ENCODE assay signal across 9 mouse cellular contexts in genomic region chr6:119186658-119187057, GRCm38 (mm10). TPM values are rescaled to one million over a fixed set of nuclear protein-coding genes. Genes with fewer than 3 reads are reported as not detected.
DNase-seq lines count a peak whose midpoint lies in the region; ATAC-seq and TF ChIP-seq lines count a peak whose summit lies in the region.
"Had no signal": no experiment of that assay in that cellular context is flagged by ENCODE, and none has a peak within 500 bp of the region (broad histone marks: within the 10 kb centered on the region; RNA-seq: fewer than 3 reads in every experiment).

No protein-coding gene starts in this region.

- H3K4me1 ChIP-seq in lung, embryonic 14.5 days (ENCODE audit: insufficient read depth): no peaks in the 10 kb centered on the region

- no peak overlapping the region for H3K27ac ChIP-seq in lung, embryonic 14.5 days (ENCODE audit: low read depth)

- ATAC-seq in lung, embryonic 14.5 days (ENCODE audit: insufficient read depth): no peak
- ATAC-seq in erythroid progenitor cell, adult 5-6 weeks (replicated peaks; ENCODE audit: low FRiP score, poor library complexity, severe bottlenecking): no peak
- ATAC-seq: Patski had no signal

- H3K27me3 ChIP-seq in lung, embryonic 14.5 days (ENCODE audit: insufficient read depth, low read length): no peaks in the 10 kb centered on the region
- H3K27me3 ChIP-seq: Patski had no signal

- WGBS in lung, embryonic 14.5 days: 55% methylated on average over 8 of the region's 8 CpGs

- no peak overlapping the region for H3K4me2 ChIP-seq in lung, embryonic 14.5 days

- no peak overlapping the region for H3K4me3 ChIP-seq in lung, embryonic 14.5 days (ENCODE audit: low read depth, low read length)

- no peak overlapping the region for H3K9ac ChIP-seq in lung, embryonic 14.5 days

- TF ChIP-seq CTCF in lung, embryonic 14.5 days (IDR thresholded peaks at IDR 0.05; ENCODE audit: low read depth): peak; percentile 62

- peak; percentile 18 to 24 for DNase-seq in frontal cortex, postnatal 36 days (ENCODE audit: low spot score in 2 of 2)
- DNase-seq in frontal cortex, postnatal 25 days (ENCODE audit: low spot score in 2 of 2): no peak
- DNase-seq in lung, embryonic 14.5 days: peak; percentile 34
- DNase-seq in lung, adult 18-20 months: no peak
- DNase-seq in cerebellum, postnatal 36 days: peak; percentile 40 to 41
- DNase-seq in retina, postnatal 1 day: peak; percentile 27
- DNase-seq in c-Kit-positive CD71-positive TER-119-positive erythroid progenitor cells, embryonic 14.5 days (ENCODE audit: low spot score): no peak

- no peaks in the 10 kb centered on the region for H3K9me3 ChIP-seq in lung, embryonic 14.5 days (ENCODE audit: low read depth, low read length)

- H3K36me3 ChIP-seq in lung, embryonic 14.5 days (ENCODE audit: insufficient read depth): peaks cover 31% of the 10 kb centered on the region; the same call in 1 of the 2 replicates

RNA-seq across cellular contexts. Expression of gene Cacna1c, which starts 9.6 kb away (rescaled TPM):
- polyA plus RNA-seq in lung, embryonic 14.5 days (2014; fragmentation: Nextera tagmentation; extraction: Ambion mirVana): 9.4 and 10.6 TPM in 2 replicates
- total RNA-seq in erythroid progenitor cell, adult 5-6 weeks (2015; ENCODE audit: low replicate concordance): 0.72 and 0.84 TPM in 2 replicates
- total RNA-seq in erythroid progenitor cell, adult 5-6 weeks (2017; ENCODE audit: low replicate concordance): 0.23 TPM in 1 of 2 replicates, not detected in the other

RNA-seq across cellular contexts. Expression of gene Dcp1b, which starts 11.6 kb away (rescaled TPM):
- 7.3 TPM in 2 replicates for polyA plus RNA-seq in lung, embryonic 14.5 days (2014; fragmentation: Nextera tagmentation; extraction: Ambion mirVana)
- 4.2 and 6.5 TPM in 2 replicates for total RNA-seq in erythroid progenitor cell, adult 5-6 weeks (2015; ENCODE audit: low replicate concordance)
- total RNA-seq in erythroid progenitor cell, adult 5-6 weeks (2017; ENCODE audit: low replicate concordance): 2.6 and 4.0 TPM in 2 replicates

RNA-seq across cellular contexts. Expression of gene Cacna2d4, which starts 49.7 kb away (rescaled TPM):
- polyA plus RNA-seq in lung, embryonic 14.5 days (2014; fragmentation: Nextera tagmentation; extraction: Ambion mirVana): 0.03 TPM in 1 of 2 replicates, not detected in the other
- 0.84 and 1.1 TPM in 2 replicates for total RNA-seq in erythroid progenitor cell, adult 5-6 weeks (2015; ENCODE audit: low replicate concordance)
- 0.38 TPM in 1 of 2 replicates, not detected in the other for total RNA-seq in erythroid progenitor cell, adult 5-6 weeks (2017; ENCODE audit: low replicate concordance)

Comparison
In these comparisons a context has a peak if more than half of its experiments do, and no peak if none do; other contexts are left out.
1. DNase-seq: peak in frontal cortex, postnatal 36 days (2 of 2), lung, embryonic 14.5 days (single experiment), cerebellum, postnatal 36 days (2 of 2) and retina, postnatal 1 day (single experiment); none in frontal cortex, postnatal 25 days (0 of 2), lung, adult 18-20 months (0 of 2) and c-Kit-positive CD71-positive TER-119-positive erythroid progenitor cells, embryonic 14.5 days (single experiment).